Mouse (Mus musculus): ENCODE data around the gene Ccdc102a.

The Ccdc102a gene

DNA sequence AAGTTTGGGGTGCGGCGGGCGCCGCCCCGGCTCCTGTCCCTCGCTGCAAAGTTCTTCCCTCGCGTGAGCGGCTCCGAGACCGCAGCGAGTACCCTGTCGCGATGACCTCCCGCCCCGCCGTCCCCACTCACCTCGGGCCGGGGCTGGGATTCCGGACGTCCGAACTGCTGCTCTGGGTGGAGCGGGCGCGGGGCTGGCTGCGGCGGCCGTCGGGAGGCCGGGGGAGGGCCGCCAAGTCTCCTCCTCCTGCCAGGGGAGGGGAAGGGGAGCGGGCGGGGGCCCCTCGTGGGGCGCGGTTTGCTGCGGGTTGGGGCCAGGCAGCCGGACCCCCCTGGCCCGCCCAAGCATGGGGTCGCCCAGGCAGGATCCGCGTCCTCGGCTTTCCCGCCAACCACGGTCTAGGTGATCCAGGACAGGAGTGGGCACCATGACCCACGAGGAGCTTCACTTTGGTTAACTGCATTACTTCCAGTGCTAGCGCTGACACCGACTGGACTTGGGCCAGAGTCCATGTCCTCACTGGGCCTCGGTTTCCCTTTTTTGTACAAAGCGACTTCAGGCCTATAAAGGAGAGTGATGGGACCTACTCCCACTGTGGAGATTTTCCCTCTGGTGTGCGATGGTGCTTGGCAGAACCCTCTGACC, at the start of gene Ccdc102a:
Gene Ccdc102a (minus strand): TSS at position 248 of the 645 bp plus-strand sequence.
- DNase-seq, result peak; percentile 38

DNA sequence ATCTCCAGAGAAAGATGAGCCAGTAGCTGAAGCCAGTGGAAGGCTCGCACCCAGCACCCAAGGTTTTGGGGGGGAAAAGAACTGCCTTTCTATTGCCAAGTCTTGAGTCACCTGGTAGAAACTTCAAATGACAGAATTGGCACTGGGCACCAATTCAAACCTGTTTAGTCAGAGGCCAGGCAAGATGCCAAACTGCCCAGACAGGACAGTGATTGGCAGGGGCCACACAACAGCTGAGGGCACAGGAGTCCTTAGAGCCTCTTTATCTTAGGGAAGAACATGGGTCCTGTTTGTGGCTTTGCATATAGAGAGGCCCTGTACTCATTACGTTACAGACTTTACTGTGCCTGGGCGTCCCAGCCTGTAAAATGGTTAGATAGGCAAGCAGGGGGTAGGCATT, 49.7 kb upstream of the Ccdc102a start:
- DNase-seq, result no peak

DNA sequence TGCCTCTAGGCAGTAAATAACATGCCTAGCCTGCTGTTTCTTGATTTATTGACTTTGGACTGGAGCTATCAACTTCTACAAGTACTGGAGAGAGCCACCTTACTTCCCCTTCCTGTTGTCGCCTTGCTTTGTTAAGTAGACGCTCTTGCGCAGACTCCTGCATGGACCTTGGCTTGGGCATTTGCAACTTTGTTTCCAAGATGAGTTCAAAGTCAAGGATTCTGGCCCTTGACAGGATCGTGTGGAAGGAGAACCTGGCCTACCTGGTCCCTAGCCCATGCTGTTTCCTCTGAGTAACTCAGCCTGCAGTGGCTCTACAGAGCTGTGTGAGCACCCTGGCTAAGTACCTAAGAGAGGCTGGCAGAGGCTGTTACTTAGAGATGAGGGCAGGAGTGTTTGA, 49.2 kb upstream of the Ccdc102a start:
- no peak for DNase-seq

DNA sequence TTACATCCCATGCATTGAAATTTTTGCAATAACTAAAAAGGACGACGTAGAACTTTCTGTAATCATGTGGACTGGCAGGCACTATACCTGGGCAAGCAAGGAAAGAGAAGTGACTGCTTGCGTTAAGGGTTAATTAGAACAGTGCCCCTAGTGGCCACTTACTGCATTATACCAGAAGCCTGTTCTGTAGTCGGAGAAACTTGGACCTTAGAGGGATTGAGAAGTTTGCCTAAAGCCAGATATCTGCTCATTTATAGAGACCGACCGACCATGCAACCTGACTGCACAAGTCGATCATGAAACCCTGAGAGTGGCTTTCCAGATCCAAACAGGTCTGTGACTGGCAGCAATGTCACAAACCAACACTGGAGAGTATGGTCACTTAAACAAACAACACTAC, 48.7 kb upstream of the Ccdc102a start:
- DNase-seq, result peak; percentile 74

DNA sequence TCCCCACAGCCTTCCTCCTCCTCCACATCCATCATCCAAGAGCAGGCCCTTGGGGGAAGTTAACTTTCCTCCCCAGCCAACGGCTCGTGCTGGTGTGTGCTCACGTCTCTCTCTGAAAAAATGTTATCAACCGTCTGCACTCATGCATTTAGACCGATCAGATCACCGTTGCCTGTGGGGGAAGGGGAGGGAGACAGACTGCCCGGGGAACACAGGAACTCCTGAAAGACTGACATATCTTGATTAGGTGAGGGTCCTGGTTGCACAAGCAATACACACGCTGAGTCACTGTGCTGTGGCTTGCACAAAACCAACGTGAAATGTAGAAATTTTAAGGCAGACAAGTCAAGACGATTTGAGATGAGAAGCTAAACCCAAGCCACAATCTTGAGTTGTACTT, 46.9 kb upstream of the Ccdc102a start:
- no peak for DNase-seq

DNA sequence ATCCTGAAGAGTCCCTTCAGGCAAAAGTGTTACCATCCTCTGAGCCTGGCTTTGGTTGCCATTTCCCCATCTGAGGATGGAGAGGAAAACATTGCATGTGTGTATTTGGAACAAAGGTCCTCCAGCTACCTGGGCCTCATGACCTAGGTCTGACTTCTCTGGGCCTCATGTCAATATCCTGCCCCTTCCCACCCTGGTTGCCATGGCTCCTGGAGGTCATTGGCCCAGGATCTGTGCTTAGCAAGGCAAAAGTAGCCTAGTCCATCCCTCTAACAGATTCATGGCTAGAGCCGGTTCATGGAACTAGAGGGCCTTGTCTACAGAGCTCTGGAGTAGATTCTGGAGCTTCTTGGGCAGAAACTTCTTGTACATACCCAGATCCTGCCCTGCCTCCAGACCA, 44.3 kb upstream of the Ccdc102a start:
- DNase-seq, result no peak

DNA sequence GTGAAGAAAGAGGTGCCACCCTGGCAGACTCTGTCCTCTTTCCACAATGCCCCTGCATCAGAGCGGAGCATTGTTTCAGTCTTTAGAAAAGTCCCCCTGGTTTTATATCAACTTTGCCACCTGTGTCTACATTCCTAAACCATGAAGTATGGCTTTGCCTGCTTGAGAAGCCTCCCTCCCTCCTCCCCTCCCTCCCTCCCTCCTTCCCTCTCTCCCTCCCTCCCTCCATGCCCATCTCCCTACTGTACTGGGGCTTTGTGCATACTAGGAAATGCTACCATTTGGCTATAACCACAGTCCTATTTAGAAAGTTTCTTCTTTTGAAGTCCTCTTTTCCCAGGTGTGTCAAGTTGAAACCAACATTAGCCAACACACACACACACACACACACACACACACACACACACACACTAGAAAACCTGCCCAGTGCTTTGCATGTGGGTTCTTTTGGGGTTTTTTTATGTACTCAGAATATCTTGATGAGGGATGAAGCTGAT, 38.2 kb upstream of the Ccdc102a start:
- DNase-seq, result peak; percentile 66

DNA sequence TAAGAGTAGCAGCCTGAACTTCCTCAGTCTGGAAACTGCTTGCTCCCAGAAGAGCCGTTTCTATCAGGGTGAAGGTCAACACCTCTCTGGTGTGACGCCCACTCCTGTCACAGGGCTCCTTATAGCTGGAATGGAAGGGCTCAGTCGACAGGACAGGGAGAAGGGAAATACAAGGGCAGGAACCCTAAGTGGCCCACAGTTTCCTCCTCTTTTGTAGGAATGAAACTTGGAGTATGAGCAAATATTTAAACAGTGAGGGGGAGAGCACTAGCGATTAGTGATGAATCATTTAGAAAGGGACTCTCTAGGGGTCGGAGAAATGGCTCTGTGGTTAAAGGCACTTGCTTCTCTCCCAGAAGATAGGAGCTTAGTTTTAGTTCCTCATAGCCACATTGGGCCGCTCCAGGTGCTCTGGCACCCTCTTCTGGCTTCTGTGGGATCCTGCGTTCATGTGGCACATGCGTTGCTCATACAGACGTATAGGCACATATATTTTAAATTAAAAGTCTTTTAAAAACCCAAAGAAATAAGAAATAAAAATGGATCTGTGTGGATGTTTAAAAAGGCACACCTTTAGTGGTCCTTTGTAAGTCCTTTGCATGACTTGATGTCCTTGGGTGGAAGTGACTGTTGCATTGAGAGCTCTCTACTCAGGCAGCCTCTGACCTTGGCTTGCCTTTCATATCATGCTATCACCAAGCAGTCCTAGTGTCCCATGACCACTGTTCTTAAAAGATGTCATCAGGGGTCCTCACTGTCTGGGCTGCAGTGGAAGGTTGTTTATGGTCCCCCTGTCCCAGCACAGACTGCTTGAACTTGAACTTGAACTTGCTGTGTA, 37.2 kb upstream of the Ccdc102a start:
- DNase-seq, result peak; percentile 75

DNA sequence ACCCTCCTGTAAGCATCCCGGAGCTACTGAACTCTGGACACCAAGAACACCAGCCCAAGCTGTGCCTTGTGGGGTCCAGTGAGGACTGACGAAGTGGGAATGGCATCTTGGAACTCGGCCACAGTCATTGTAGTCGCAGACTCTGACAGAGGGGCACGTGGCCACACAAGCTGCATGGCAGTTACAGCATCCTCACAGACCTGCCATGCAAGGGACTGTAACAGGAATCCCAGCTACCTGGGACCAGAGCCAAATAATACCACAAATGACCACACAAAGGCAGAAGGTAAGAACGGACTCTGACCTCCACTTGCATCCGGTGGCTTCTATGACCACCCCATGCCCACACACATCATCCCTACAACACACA, 36.5 kb upstream of the Ccdc102a start:
- no peak for DNase-seq

DNA sequence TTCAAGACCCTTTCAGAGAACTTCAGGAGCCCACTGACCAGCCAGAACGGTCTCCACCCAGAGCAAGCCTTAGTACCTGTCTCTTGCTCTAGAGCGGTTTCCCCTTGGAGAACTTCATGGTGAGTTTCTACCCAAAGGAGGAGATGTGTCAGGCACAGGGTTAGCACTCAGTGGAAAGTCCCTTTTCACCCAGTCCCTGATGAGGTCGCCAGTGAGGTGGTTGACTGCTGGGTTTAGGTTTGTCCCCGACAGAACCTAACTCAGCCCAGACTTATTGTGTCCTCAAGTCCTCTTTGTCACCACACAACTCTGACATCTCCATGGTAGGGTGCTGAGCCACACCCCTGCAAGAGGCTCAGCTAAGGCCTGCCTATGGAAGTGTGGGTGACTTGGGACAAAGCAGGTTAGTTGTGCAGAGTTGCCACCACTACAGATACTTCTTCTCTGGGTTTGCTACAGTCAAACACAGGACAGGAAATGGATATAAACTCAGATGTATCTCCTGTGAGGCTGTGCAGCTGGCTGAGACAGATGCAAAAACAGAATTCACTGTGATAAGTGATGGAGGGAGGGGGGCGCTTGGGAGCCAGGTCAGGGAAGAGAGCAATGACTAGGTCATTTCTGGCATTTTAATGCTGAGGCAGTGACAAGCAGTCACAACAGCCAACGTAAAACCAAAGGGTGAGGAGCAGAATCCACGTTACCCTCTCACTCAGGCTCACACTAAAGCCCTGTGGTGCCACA, 35.9 kb upstream of the Ccdc102a start:
- DNase-seq, result peak; percentile 39

DNA sequence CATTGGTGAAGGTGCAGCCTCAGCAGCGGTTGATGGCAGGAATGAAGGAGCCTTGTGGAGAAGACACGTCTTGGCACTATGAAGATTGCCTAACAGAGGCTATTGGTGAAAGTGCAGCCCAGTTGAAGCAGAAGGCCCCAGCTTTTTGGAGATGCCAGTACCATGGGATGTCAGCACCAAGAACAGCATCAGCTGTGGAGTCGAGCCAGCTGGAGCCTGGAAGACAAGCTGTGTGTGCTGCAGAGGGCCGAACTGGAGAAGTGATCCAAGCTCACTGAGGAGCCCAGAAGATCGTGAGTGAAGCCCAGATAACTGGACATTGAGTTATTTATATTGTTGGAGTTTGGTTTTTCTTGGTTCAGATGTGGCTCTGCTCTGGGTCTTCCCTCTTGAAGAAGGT, 34.2 kb upstream of the Ccdc102a start:
- DNase-seq, result no peak

DNA sequence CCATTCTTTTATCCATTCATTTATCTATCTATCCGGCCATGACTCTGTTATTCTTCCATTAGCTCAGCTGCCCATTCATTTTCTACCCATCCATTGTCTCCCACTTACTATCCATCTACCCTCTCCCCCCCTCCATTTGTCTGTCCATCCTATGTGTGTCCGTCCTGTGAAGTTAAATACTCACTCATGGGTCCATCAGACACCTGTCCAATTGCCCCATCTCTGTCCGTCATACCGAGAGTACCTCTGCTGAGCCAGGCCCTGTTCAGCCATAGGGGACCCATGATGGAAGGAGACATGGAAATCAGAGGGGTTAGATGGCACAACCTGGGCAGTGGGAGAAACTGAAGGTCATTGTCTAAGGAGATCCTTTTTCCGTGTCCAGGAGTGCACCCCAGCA, 32.6 kb upstream of the Ccdc102a start:
- DNase-seq, result no peak

DNA sequence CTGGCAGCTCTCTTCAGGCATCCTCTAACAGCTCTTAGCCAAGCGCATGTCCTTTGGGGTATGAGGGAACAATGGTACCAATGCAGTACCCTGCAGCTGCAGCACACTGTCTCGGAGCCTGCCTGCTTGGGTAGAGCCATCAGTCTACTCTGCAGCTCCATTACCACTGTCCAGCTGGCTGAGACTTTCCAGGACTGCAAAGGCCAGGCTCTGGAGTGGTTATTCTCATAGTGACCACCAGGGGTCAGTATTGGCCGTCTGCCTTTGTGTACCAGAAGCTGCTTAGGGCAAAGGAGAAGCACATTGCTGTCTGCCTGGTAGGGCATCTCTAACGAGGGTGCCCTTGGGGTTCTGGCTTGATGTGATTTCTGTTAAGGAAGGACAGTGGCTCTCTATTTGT, 32.1 kb upstream of the Ccdc102a start:
- peak; percentile 72 for DNase-seq

DNA sequence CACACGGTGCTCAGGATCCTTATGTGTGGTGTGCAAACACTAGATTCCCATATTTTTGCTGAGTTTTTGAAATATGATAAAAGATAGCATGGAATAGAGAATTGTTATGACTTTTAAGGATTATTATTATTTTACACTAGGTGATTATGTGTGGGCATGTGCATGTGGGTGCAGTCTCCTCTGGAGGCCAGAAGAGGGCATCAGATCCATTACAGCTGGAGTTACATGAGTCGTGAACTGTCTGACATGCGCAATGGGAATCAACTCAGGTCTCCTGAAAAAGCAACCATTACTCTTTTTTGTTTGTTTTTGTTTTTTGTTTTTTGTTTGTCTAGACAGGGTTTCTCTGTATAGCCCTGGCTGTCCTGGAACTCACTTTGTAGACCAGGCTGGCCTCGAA, 31.1 kb upstream of the Ccdc102a start:
- no peak for DNase-seq

DNA sequence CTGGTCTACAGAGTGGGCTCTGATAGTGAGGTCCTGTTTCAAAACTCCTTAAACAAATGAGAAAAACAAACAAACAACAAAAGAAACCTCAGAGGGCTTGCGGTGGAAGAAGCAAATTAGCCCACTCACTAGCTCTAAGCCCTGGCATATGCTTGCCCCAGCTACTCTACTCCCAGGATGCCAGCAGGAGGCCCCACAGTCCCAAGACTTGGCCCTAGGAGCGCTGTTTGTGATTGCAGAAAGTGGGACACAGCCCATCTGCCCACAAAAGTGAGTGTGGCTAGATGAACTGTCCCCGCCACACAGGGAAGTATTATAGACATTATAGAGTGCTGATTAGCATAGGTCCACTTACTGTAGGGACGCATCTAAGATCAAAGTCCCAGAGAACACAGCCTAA, 30.5 kb upstream of the Ccdc102a start:
- DNase-seq, result no peak

DNA sequence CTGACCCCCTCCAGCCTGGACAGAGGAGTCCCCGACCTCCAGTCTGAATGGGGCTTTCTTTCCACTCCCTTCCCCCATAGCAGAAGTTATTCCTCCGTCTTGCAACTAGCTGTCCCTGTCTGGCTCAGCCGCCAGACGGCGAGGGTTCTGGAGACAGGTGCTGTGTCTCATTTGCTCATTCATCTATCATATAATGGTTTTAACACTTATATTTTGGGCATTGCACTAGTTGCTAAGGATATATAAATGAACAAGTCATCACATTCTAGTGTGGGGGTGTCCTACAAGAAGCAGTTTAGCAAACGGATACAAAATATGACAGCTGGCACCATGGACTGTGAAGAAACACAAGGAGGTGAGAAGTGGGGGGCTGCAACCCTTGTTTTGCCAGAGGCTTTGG, 27.3 kb upstream of the Ccdc102a start:
- no peak for DNase-seq

DNA sequence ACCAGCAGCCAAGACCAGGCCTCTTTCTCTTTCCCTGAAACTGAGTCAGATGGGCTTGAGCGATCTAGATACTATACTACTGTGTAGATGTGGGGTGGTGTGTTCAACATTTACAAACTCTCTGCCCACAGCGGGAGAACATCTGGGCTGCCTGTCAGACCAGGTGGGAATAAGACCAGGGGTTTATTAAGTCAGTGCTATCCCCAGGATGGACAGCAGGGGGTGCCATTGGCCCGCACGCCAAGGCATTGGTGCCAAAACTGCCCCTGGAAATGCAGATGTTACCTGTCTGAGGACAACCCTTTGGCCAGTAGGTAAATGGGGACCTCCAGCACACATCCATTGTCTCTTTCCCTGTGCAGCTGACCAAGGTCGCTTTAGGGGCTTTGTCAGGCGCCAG, 24.7 kb upstream of the Ccdc102a start:
- DNase-seq, result peak; percentile 82

DNA sequence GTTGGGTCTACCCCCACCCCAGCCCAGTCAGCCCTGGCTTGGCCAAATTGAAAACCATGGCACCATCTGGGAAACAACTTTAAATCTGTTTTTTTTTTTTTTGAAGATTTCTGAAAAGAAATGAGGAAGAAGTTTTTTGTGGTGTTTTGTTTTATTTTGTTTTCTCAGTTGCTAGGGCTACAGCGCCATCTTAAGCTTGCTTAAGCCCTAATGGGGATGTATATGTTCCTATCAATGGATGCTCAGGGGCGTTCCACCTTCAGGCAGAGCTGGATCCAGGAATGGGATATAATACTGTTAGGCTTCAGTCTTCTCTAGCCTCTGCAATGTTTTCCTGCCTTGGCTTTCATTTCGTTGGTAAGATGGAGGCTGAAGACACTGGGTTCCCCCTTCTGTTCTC, 17.3 kb upstream of the Ccdc102a start:
- DNase-seq, result no peak

DNA sequence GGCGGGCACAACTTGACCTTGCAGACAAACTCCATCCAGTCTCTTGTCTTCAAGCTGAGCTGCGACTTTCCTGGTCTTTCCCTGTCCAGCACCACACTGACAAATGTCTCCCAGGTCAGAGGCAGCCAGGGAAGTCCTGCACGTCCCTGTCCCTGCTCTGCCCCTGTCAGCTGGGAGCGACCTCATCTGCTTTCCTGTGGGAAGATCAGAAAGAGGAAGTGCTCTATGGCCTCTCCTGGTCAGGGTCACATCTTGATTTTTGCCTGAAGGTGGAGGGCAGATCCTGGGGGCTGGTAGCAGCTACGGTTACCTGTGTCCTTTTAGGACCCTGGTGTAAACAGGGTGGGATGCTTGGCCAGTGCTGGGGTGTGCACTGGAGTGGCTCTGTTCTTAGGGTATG, 16.0 kb upstream of the Ccdc102a start:
- DNase-seq, result no peak

DNA sequence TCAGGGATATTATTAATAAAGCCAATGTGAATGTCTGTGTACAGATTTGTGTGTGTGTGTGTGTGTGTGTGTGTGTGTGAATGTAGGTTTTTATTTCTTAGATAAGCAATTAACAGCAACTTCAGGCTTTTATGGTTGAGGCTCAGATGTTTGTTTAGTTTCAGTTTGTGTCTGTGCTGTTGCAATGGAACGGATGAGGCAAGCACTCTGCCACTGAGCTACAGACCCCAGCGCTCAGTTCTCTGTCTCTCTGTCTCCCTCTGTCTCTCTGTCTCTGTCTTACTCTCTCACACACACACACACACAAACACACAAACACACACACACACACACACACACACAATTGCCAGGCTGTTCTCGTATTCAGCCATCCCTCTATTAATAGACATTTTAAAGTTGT, 10.3 kb upstream of the Ccdc102a start:
- DNase-seq, result no peak

DNA sequence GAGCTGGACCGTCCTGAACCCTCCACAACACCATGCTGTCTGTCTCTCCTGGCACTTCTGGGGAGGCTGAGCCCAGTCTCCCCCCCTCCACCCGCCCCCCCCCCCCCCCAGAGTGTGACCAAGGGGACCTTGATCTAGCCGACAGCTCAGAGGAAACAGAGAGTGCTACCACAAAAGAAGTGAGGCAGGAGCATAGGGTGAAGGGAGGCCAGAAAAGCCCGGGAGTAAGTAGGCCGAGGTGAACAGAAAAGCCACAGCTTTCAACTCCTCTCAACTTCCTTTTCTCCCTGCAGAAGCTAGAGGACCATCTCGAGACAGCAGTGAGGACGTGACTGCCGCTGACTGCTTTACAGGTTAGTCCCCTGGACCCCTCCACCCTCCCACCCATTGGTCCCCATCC, 5.5 kb upstream of the Ccdc102a start, which contains the start of gene Adgrg5:
Gene Adgrg5 (plus strand): TSS at position 290 of the 400 bp plus-strand sequence.
- peak; percentile 27 for DNase-seq

DNA sequence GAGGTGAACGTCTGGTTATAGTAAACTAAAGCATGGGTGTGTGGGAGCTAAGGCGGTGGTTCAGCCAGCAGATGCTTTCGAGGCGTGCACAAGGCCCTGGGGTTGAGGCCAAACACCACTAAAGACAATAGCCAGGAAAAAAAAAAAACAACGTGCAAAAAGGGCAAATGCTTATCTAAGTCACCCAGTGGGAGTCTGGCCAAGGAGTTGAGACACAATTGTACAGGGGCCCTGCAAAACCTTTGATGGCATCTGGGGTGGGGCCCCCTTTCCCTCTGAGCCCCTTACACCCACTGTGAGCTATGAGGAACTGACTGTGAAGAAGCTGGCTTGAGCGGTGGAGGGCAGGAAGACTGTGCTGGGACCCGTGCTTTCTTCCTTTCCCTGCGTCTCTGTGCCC, 4.7 kb upstream of the Ccdc102a start:
- peak; percentile 17 for DNase-seq

DNA sequence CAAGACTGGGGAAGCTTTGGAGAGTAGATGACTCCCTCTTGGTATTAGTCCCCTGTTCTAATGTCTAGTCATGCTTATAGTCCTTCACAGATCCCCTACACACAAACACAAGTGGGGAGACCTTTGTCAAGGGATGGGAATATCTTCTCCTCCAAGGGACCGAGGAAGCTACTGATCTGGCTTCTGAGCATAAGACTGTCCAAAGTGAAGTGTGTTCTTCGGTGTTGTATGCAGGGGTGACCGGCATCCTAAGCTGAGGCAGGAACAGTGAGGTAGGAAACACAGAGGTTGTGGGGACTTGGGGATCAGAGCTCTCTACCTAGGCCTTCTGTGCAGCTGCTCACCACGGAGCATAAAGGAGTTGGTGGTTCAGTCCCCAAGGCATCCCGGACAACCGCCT, 4.3 kb upstream of the Ccdc102a start:
- no peak for DNase-seq

DNA sequence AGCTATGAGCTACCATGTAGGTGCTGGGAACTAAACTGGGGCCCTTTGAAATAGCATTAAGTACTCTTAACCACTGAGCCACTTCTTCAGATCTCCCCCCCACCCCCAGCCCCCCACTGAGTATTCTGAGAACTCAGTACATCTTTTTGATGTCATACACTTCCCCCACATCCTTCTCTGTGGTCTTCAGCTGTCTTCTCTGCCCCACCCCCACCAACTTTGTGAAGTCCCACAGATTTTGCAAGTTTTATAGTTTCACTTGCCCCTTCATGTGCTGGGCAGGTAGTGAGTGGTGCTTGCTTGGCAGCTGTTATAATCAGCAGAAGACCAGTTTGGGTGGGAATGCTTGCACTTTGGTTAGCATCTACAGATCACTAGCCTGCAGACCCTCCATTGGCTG, 1.4 kb upstream of the Ccdc102a start:
- DNase-seq, result peak; percentile 51
